Mouse (Mus musculus): ENCODE data around the gene Snapc4. TPM values are rescaled to one million over a fixed set of nuclear protein-coding genes. Genes with fewer than 3 reads are reported as not detected.

Snapc4 gene
- polyA plus RNA-seq, 1 experiment from 2014 or later: 7.4 TPM

DNA sequence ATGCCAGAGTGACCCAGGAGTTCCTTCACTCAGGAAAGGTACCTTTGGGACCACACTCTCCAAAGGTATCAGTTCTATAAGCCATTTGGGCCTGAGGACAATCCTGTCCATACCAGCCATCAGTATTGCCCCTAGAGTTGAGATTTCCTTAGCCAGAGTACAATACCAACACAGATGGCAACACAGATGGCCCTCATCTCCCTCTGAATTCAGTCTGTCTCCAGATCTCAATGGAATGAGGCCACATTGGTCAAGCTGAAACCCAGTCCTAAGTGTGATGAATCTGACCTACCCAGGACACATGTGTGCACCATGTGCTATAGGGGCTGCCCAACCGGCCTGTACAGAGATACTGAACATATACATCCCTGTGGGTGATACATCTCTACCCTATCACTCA, 21.8 kb upstream of the Snapc4 start:
- ATAC-seq (ENCODE audit: low FRiP score, low TSS enrichment) (no peak), DNase-seq (ENCODE audit: low spot score) (no peak)
- H3K9ac ChIP-seq (ENCODE audit: low read length): no peak overlapping the region
- H3K9me3 ChIP-seq (ENCODE audit: control insufficient read depth, low read length): no peaks in the 10 kb centered on the region
- peaks cover 32% of the 10 kb centered on the region for H3K36me3 ChIP-seq (ENCODE audit: control insufficient read depth, insufficient read depth, low read length)
- H3K4me1 ChIP-seq (replicated peaks; ENCODE audit: control insufficient read depth, insufficient read depth): no peaks in the 10 kb centered on the region
- WGBS: 93% methylated on average over 1 of the region's 1 CpGs
- TF ChIP-seq CTCF (IDR thresholded peaks at IDR 0.05; ENCODE audit: low read depth) (no peak), EP300 (optimal IDR thresholded peaks at IDR 0.05) (no peak)
- no peak overlapping the region for H3K4me2 ChIP-seq (replicated peaks; ENCODE audit: low read depth)
- no peak overlapping the region for H3K27ac ChIP-seq (replicated peaks)
- no peak overlapping the region for H3K4me3 ChIP-seq (ENCODE audit: low read depth, low read length)
- no peaks in the 10 kb centered on the region for H3K27me3 ChIP-seq (ENCODE audit: control insufficient read depth, insufficient read depth, low read length)

DNA sequence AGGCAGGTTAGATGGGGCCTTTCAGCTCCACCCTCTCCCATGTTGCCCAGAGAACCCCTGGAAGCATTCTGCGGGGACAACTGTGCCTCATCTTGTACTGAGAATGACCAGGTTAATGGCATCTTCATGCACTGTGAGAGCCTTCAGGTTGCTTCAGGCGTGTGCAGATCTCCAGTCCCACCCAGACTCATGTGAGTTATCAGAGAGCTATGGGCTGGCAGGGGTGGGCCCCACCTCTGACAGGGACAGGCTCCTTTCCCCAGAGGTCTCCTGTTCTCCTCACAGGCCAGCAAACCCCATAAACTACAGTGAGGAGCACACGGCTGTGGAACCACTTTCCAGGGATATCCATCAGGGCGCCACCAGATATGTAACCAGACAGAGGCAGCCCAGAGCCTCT, 20.6 kb upstream of the Snapc4 start:
- 82% methylated on average over 4 of the region's 4 CpGs for WGBS
- Histone ChIP-seq H3K36me3 (ENCODE audit: control insufficient read depth, insufficient read depth, low read length) (peaks cover 40% of the 10 kb centered on the region), H3K4me2 (replicated peaks; ENCODE audit: low read depth) (no peak overlapping the region), H3K27ac (replicated peaks) (no peak overlapping the region), H3K4me3 (ENCODE audit: low read depth, low read length) (no peak overlapping the region), H3K9ac (ENCODE audit: low read length) (no peak overlapping the region), H3K4me1 (replicated peaks; ENCODE audit: control insufficient read depth, insufficient read depth) (no peaks in the 10 kb centered on the region), H3K9me3 (ENCODE audit: control insufficient read depth, low read length) (no peaks in the 10 kb centered on the region), H3K27me3 (ENCODE audit: control insufficient read depth, insufficient read depth, low read length) (no peaks in the 10 kb centered on the region)
- DNase-seq (ENCODE audit: low spot score): no peak
- ATAC-seq (ENCODE audit: low FRiP score, low TSS enrichment): no peak
- TF ChIP-seq EP300 (optimal IDR thresholded peaks at IDR 0.05) (no peak), CTCF (IDR thresholded peaks at IDR 0.05; ENCODE audit: low read depth) (no peak)

DNA sequence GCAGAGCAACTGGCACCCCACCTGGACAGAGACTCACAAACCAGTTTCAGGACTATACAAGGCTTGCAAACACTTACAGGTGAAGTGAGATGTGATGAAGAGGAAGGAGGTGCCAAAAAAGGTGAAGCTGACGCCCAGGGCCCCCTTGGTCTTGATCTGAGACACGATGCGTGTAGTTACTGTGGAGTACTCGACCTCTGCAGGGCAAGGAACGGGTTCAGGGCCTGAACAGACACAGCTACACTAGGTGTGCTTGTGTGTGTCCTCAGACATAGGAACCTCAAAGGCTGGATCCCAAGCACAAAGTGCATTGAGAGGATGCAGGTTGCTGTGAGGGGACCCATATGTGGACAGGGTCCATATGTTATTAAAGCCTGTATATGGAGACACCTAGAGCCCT, 19.8 kb upstream of the Snapc4 start:
- no peak overlapping the region for H3K4me3 ChIP-seq (ENCODE audit: low read depth, low read length)
- peaks cover 48% of the 10 kb centered on the region for H3K36me3 ChIP-seq (ENCODE audit: control insufficient read depth, insufficient read depth, low read length)
- no peaks in the 10 kb centered on the region for H3K27me3 ChIP-seq (ENCODE audit: control insufficient read depth, insufficient read depth, low read length)
- no peak overlapping the region for H3K9ac ChIP-seq (ENCODE audit: low read length)
- ATAC-seq (ENCODE audit: low FRiP score, low TSS enrichment): no peak
- no peak for TF ChIP-seq EP300 (optimal IDR thresholded peaks at IDR 0.05)
- no peak for TF ChIP-seq CTCF (IDR thresholded peaks at IDR 0.05; ENCODE audit: low read depth)
- DNase-seq (ENCODE audit: low spot score): no peak
- no peak overlapping the region for H3K27ac ChIP-seq (replicated peaks)
- WGBS: 86% methylated on average over 5 of the region's 5 CpGs
- no peaks in the 10 kb centered on the region for H3K9me3 ChIP-seq (ENCODE audit: control insufficient read depth, low read length)
- no peaks in the 10 kb centered on the region for H3K4me1 ChIP-seq (replicated peaks; ENCODE audit: control insufficient read depth, insufficient read depth)
- H3K4me2 ChIP-seq (replicated peaks; ENCODE audit: low read depth): no peak overlapping the region

DNA sequence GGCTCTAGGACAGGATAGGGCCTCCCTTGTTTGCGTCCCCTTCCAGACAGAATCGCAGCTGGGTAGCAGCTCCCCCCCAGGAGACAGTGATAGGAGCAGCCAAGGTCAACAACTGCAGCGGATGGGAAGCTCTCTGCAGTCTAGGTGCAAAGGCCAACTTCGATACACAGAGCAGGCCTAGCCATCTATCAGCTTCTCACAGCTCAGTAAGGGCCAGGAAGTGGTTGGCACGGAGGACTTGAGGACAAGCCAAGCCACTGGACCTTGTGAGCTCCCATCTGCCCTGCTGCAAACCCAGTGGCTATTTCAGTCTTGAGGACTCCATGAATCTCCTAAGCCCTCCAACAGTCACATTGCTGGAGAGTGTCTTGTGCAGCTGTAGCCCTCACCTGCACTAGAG, 19.2 kb upstream of the Snapc4 start:
- no peak for ATAC-seq (ENCODE audit: low FRiP score, low TSS enrichment)
- no peaks in the 10 kb centered on the region for H3K9me3 ChIP-seq (ENCODE audit: control insufficient read depth, low read length)
- no peaks in the 10 kb centered on the region for H3K27me3 ChIP-seq (ENCODE audit: control insufficient read depth, insufficient read depth, low read length)
- H3K36me3 ChIP-seq (ENCODE audit: control insufficient read depth, insufficient read depth, low read length): peaks cover 51% of the 10 kb centered on the region
- WGBS: 66% methylated on average over 5 of the region's 5 CpGs
- TF ChIP-seq CTCF (IDR thresholded peaks at IDR 0.05; ENCODE audit: low read depth) (no peak), EP300 (optimal IDR thresholded peaks at IDR 0.05) (no peak)
- no peak overlapping the region for H3K4me2 ChIP-seq (replicated peaks; ENCODE audit: low read depth)
- H3K27ac ChIP-seq (replicated peaks): no peak overlapping the region
- no peak overlapping the region for H3K9ac ChIP-seq (ENCODE audit: low read length)
- no peaks in the 10 kb centered on the region for H3K4me1 ChIP-seq (replicated peaks; ENCODE audit: control insufficient read depth, insufficient read depth)
- H3K4me3 ChIP-seq (ENCODE audit: low read depth, low read length): no peak overlapping the region
- DNase-seq (ENCODE audit: low spot score): no peak

DNA sequence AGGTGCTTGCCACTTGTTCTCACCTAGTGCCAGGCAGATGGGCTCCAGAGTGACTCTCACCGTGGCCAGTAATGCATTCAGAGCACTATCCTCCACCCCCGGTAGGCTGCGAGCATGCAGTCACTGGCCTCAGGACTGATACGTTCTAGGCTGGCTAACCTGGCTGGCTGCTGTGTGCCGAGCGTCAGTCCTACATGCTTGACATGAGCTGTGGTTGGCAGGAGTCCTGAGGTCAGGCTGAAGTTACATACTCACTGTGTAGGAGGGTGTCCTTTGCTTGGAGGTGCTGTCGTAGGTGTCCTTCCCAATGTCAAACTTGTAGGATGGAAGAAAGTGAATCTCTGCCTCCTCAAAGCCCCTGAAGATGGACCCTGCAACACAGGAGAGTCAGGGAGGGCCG, 18.5 kb upstream of the Snapc4 start:
- Histone ChIP-seq H3K4me3 (ENCODE audit: low read depth, low read length) (no peak overlapping the region), H3K4me2 (replicated peaks; ENCODE audit: low read depth) (no peak overlapping the region), H3K9ac (ENCODE audit: low read length) (no peak overlapping the region), H3K9me3 (ENCODE audit: control insufficient read depth, low read length) (no peaks in the 10 kb centered on the region), H3K27ac (replicated peaks) (no peak overlapping the region), H3K4me1 (replicated peaks; ENCODE audit: control insufficient read depth, insufficient read depth) (no peaks in the 10 kb centered on the region), H3K36me3 (ENCODE audit: control insufficient read depth, insufficient read depth, low read length) (peaks cover 55% of the 10 kb centered on the region), H3K27me3 (ENCODE audit: control insufficient read depth, insufficient read depth, low read length) (no peaks in the 10 kb centered on the region)
- TF ChIP-seq EP300 (optimal IDR thresholded peaks at IDR 0.05) (no peak), CTCF (IDR thresholded peaks at IDR 0.05; ENCODE audit: low read depth) (no peak)
- 83% methylated on average over 8 of the region's 8 CpGs for WGBS
- ATAC-seq (ENCODE audit: low FRiP score, low TSS enrichment) (no peak), DNase-seq (ENCODE audit: low spot score) (no peak)

DNA sequence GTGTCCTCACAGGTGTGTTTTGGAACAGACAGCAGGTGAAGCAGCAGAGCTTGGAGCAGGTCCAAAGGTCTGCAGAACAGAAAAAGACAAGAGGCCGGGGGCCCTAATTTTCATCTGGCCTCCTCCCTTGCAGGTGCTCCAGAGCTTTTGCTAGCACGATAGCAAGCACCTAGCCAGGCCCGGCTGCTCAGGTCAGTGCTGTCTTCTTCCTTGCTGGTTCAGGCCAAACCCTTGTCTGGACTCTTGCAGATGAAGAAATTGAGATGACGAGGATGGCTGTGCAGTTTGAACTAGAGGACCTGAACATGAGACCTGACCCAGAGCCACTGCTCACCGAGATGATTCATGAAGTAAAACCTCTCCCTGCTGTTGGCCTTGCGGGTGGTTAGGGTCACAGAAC, 11.2 kb upstream of the Snapc4 start:
- H3K9ac ChIP-seq (ENCODE audit: low read length): no peak overlapping the region
- TF ChIP-seq EP300 (optimal IDR thresholded peaks at IDR 0.05): no peak
- TF ChIP-seq CTCF (IDR thresholded peaks at IDR 0.05; ENCODE audit: low read depth): no peak
- no peaks in the 10 kb centered on the region for H3K27me3 ChIP-seq (ENCODE audit: control insufficient read depth, insufficient read depth, low read length)
- H3K4me2 ChIP-seq (replicated peaks; ENCODE audit: low read depth): no peak overlapping the region
- no peak for ATAC-seq (ENCODE audit: low FRiP score, low TSS enrichment)
- no peaks in the 10 kb centered on the region for H3K9me3 ChIP-seq (ENCODE audit: control insufficient read depth, low read length)
- H3K4me3 ChIP-seq (ENCODE audit: low read depth, low read length): no peak overlapping the region
- 85% methylated on average over 6 of the region's 6 CpGs for WGBS
- DNase-seq (ENCODE audit: low spot score): no peak
- H3K36me3 ChIP-seq (ENCODE audit: control insufficient read depth, insufficient read depth, low read length): peaks cover 43% of the 10 kb centered on the region
- H3K4me1 ChIP-seq (replicated peaks; ENCODE audit: control insufficient read depth, insufficient read depth): no peaks in the 10 kb centered on the region
- H3K27ac ChIP-seq (replicated peaks): no peak overlapping the region
